Mouse (Mus musculus) neural tube, embryonic 14.5 days (tissue): ENCODE results near the gene Wipf2. TPM values are rescaled to one million over a fixed set of nuclear protein-coding genes. Genes with fewer than 3 reads are reported as not detected.

Experiments
- polyA plus RNA-seq: library from polyadenylated mRNA; unstranded; fragments of >200 nt; fragmentation: Nextera tagmentation; extraction: Ambion mirVana; gene quantifications from 2 replicates; pipeline ENCODE4 v1.2.1, GENCODE M21; 2014

Wipf2 gene
- polyA plus RNA-seq, 1 experiment from 2014 or later = 5.2 TPM

Other genes with a start within 250 kb of the Wipf2 start
- 0.37 and 0.76 TPM in 2 replicates for gene Gm12355, start 238.0 kb upstream of the Wipf2 start, polyA plus RNA-seq
- not detected in 2 replicates for gene Gsdma3, start 237.3 kb upstream of the Wipf2 start, polyA plus RNA-seq
- not detected in 2 replicates for gene Gsdma2, start 216.9 kb upstream of the Wipf2 start, polyA plus RNA-seq
- gene Gsdma, start 199.3 kb upstream of the Wipf2 start, polyA plus RNA-seq = not detected in 2 replicates
- gene Psmd3, start 181.1 kb upstream of the Wipf2 start, polyA plus RNA-seq = 117 and 124 TPM in 2 replicates
- not detected in 2 replicates for gene Csf3, start 162.4 kb upstream of the Wipf2 start, polyA plus RNA-seq
- gene Med24, start 134.2 kb upstream of the Wipf2 start, polyA plus RNA-seq = 52.3 and 59.4 TPM in 2 replicates
- 148 and 186 TPM in 2 replicates for gene Thra, start 123.0 kb upstream of the Wipf2 start, polyA plus RNA-seq
- gene Nr1d1, start 88.3 kb upstream of the Wipf2 start, polyA plus RNA-seq = 3.8 and 3.9 TPM in 2 replicates
- 24.2 and 26.9 TPM in 2 replicates for gene Msl1, start 68.1 kb upstream of the Wipf2 start, polyA plus RNA-seq
- 47.9 and 54.1 TPM in 2 replicates for gene Casc3, start 58.7 kb upstream of the Wipf2 start, polyA plus RNA-seq
- 13.9 and 18.6 TPM in 2 replicates for gene Rapgefl1, start 26.9 kb upstream of the Wipf2 start, polyA plus RNA-seq
- 2.1 and 2.8 TPM in 2 replicates for gene Cdc6, start 44.2 kb downstream of the Wipf2 start, polyA plus RNA-seq
- 22.1 and 22.3 TPM in 2 replicates for gene Rara, start 64.2 kb downstream of the Wipf2 start, polyA plus RNA-seq
- gene Gjd3, start 119.4 kb downstream of the Wipf2 start, polyA plus RNA-seq = 0.89 and 2.2 TPM in 2 replicates
- 18.3 and 24.8 TPM in 2 replicates for gene Top2a, start 160.6 kb downstream of the Wipf2 start, polyA plus RNA-seq
- gene Igfbp4, start 177.6 kb downstream of the Wipf2 start, polyA plus RNA-seq = 53.7 and 132 TPM in 2 replicates
- 0.28 TPM in 1 of 2 replicates, not detected in the other for gene Tns4, start 225.7 kb downstream of the Wipf2 start, polyA plus RNA-seq